ENCODE assay signal across 7 mouse cellular contexts in the genomic region with DNA sequence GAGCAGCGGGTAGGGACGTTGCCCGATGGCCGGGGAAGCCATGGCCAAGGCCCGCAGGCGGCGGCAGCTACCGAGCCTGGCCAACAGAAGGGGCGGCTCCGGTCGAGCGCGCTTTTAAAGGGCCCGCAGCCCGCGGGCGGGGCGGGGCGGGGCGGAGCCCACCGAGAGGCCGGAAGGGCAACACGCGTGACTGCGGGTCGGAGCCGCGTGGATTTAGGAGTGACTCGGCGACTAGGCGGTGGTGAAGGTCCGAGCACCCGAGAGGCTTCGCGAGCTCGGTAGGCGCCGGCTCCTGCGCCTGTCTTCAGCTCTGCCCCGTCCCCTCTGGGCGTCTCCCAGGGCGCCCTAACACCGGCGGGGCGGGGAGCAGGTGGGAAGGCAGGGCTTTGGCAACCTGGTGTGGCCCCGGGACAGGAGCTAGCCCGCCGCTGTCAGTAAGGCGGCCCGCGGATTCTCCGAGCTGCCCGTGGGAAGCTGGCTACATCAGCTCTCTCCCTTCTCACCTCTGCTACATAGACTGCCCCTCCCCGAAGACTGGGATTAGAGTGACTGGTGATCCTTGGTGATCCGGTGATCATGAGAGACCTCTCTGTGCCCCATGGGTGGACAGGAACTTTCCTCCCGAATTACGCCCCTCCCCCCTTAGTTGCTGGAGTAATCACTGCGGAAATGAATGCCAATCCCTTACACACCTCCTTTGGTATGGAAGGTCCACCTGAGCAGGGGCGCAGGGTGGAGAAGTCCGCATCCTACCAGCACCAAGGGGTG. TPM values are rescaled to one million over a fixed set of nuclear protein-coding genes. Genes with fewer than 3 reads are reported as not detected.
DNase-seq lines count a peak whose midpoint lies in the region; ATAC-seq lines count a peak whose summit lies in the region.

Gene Rassf5, minus strand, starts transcription at position 170 of the 768 bp plus-strand sequence.

- peak within 1 kb of the TSS; percentile 78 for H3K9ac ChIP-seq in intestine, embryonic 16.5 days (ENCODE audit: low read depth, low read length)

- H3K9me3 ChIP-seq in intestine, embryonic 16.5 days (ENCODE audit: control insufficient read depth, low read length): no peaks in the 10 kb centered on the region
- H3K9me3 ChIP-seq in midbrain, embryonic 10.5 days (replicated peaks): no peaks in the 10 kb centered on the region

- DNase-seq in adrenal gland, adult (ENCODE audit: inconsistent age in 2 of 2, low spot score in 1 of 2): peak; percentile 91 to 97
- peak; percentile 70 for DNase-seq in embryo, embryonic 11 days
- DNase-seq in gastrocnemius, postnatal 4 days (ENCODE audit: low spot score in 2 of 2): peak; percentile 72 to 76
- DNase-seq in left cerebral cortex, postnatal 4 days: peak; percentile 77
- DNase-seq in midbrain, embryonic 10.5 days (ENCODE audit: low spot score): no peak
- DNase-seq in right cerebral cortex, postnatal 4 days: peak; percentile 65

- H3K4me2 ChIP-seq in intestine, embryonic 16.5 days (ENCODE audit: low read depth, low read length): peak within 1 kb of the TSS; percentile 99

- ATAC-seq in intestine, embryonic 16.5 days: peak; percentile 75

- intact Hi-C loops in left cerebral cortex, postnatal 4 days (cut with DNase I): loop anchor here (2.0 to 5.0 kb wide), 2 partner anchors 64 to 358 kb away; partner anchors contain the start of gene Il24

- H3K36me3 ChIP-seq in intestine, embryonic 16.5 days (ENCODE audit: control insufficient read depth, insufficient read depth, low read length): no peaks in the 10 kb centered on the region
- no peaks in the 10 kb centered on the region for H3K36me3 ChIP-seq in midbrain, embryonic 10.5 days

- under 1% methylated on average over 56 of the region's 60 CpGs for WGBS in intestine, embryonic 16.5 days
- WGBS in midbrain, embryonic 10.5 days: 1% methylated on average over 60 of the region's 60 CpGs

- peaks cover 44% of the 10 kb centered on the region for H3K27me3 ChIP-seq in intestine, embryonic 16.5 days (replicated peaks; ENCODE audit: control insufficient read depth, insufficient read depth, low read length)
- H3K27me3 ChIP-seq in midbrain, embryonic 10.5 days (ENCODE audit: low read depth, poor library complexity, severe bottlenecking): peaks cover 83% of the 10 kb centered on the region

- peaks cover 15% of the 10 kb centered on the region for H3K4me1 ChIP-seq in intestine, embryonic 16.5 days (ENCODE audit: control insufficient read depth, insufficient read depth, low read length)
- H3K4me1 ChIP-seq in midbrain, embryonic 10.5 days: peaks cover 30% of the 10 kb centered on the region

- H3K27ac ChIP-seq in intestine, embryonic 16.5 days (ENCODE audit: low read length): no peak within 1 kb of the TSS
- peak within 1 kb of the TSS; percentile 71 for H3K27ac ChIP-seq in midbrain, embryonic 10.5 days (replicated peaks)

- peak within 1 kb of the TSS; percentile 70 for H3K4me3 ChIP-seq in intestine, embryonic 16.5 days (ENCODE audit: low read length)
- H3K4me3 ChIP-seq in midbrain, embryonic 10.5 days: peak within 1 kb of the TSS; percentile 76

RNA-seq across cellular contexts. Expression of gene Rassf5, which starts in this region (rescaled TPM):
- 1 to 10 TPM; 6.4 to 7.9 TPM for total RNA-seq in gastrocnemius, postnatal 4 days (2021)
- 3.5 and 4.1 TPM in 2 replicates for polyA plus RNA-seq in intestine, embryonic 16.5 days (2015; fragmentation: Nextera tagmentation; extraction: Ambion mirVana)
- total RNA-seq in left cerebral cortex, postnatal 4 days (2021): 10 to 100 TPM in 1 of 2 experiments, 1 to 10 TPM in 1; 9.9 to 10.3 TPM
- 0.93 and 1.0 TPM in 2 replicates for polyA plus RNA-seq in midbrain, embryonic 10.5 days (2016; fragmentation: Nextera tagmentation; extraction: Ambion mirVana)
